ENCODE assay signal across 10 mouse cellular contexts in genomic region chr5:124452494-124453228, GRCm38 (mm10). TPM values are rescaled to one million over a fixed set of nuclear protein-coding genes. Genes with fewer than 3 reads are reported as not detected.
A peak's percentile ranks its signal among the peaks of the same experiment; 100 is the strongest.
DNase-seq lines count a peak whose midpoint lies in the region; ATAC-seq and TF ChIP-seq lines count a peak whose summit lies in the region.
"Had no signal": no experiment of that assay in that cellular context is flagged by ENCODE, and none has a peak within 500 bp of the region (broad histone marks: within the 10 kb centered on the region; RNA-seq: fewer than 3 reads in every experiment).

No protein-coding gene starts in this region.

- no peak for TF ChIP-seq POLR2A in limb, embryonic 14.5 days (IDR thresholded peaks at IDR 0.05; ENCODE audit: borderline replicate concordance, extremely low read depth, insufficient read depth, insufficient read length)

- no peak for TF ChIP-seq CTCF in layer of hippocampus, adult 2 months (conservative IDR thresholded peaks at IDR 0.05)

- peak overlapping the region; percentile 97 for H3K27ac ChIP-seq in layer of hippocampus, adult 2 months
- H3K27ac ChIP-seq in heart, embryonic 14.5 days (replicated peaks in 1 of 2; ENCODE audit: control insufficient read depth in 1 of 2, insufficient read depth in 1 of 2, low read depth in 2 of 2, low read length in 2 of 2): peak overlapping the region; percentile 53 to 55; a peak in 3 of 4 replicates
- no peak overlapping the region for H3K27ac ChIP-seq in limb, embryonic 14.5 days (replicated peaks; ENCODE audit: low read depth, low read length)
- H3K27ac ChIP-seq: limb, embryonic 12.5 days had no signal

- ATAC-seq in heart, embryonic 14.5 days (ENCODE audit: insufficient number of reproducible peaks, insufficient read depth, low FRiP score, low read depth): no peak; the same call in 1 of the 2 replicates
- peak; percentile 34; the same call in 1 of the 2 replicates for ATAC-seq in limb, embryonic 14.5 days (ENCODE audit: low FRiP score, low read depth)
- no peak for ATAC-seq in erythroblast, adult 5-6 weeks (replicated peaks; ENCODE audit: low FRiP score, poor library complexity, severe bottlenecking)

- H3K9ac ChIP-seq in heart, embryonic 14.5 days (ENCODE audit: low read length): 0 out of 2 replicates have a peak overlapping the region, but pooled peaks have one; percentile 21
- no peak overlapping the region for H3K9ac ChIP-seq in limb, embryonic 14.5 days (ENCODE audit: low read depth, low read length, severe bottlenecking)
- H3K9ac ChIP-seq: limb, embryonic 12.5 days had no signal

- H3K9me3 ChIP-seq in heart, embryonic 14.5 days (ENCODE audit: control insufficient read depth, low read length): no peaks in the 10 kb centered on the region
- no peaks in the 10 kb centered on the region for H3K9me3 ChIP-seq in limb, embryonic 14.5 days (ENCODE audit: control insufficient read depth, low read length)
- H3K9me3 ChIP-seq: limb, embryonic 12.5 days had no signal

- peaks cover 100% of the 10 kb centered on the region for H3K36me3 ChIP-seq in heart, embryonic 14.5 days (ENCODE audit: control insufficient read depth, insufficient read depth, low read length)
- H3K36me3 ChIP-seq in limb, embryonic 14.5 days (ENCODE audit: control insufficient read depth, insufficient read depth, low read length): peaks cover 96% of the 10 kb centered on the region

- H3K4me3 ChIP-seq in layer of hippocampus, adult 2 months: peak overlapping the region; percentile 27; the same call in 1 of the 2 replicates
- H3K4me3 ChIP-seq in heart, embryonic 14.5 days (ENCODE audit: control insufficient read depth in 1 of 2, insufficient read depth in 1 of 2, low read depth in 1 of 2, low read length in 2 of 2): no peak overlapping the region
- no peak overlapping the region for H3K4me3 ChIP-seq in limb, embryonic 14.5 days (replicated peaks; ENCODE audit: low read length)
- H3K4me3 ChIP-seq: limb, embryonic 12.5 days had no signal

- WGBS in heart, embryonic 14.5 days: 64% methylated on average over 15 of the region's 15 CpGs
- 81% methylated on average over 15 of the region's 15 CpGs for WGBS in limb, embryonic 14.5 days

- DNase-seq in cerebellum, adult 11-12 months: peak; percentile 51
- no peak for DNase-seq in cerebellum, postnatal 4 days (ENCODE audit: low spot score in 2 of 2)
- DNase-seq in layer of hippocampus, adult 2 months (ENCODE audit: low spot score in 2 of 2): peak in 1 of 2 experiments; percentile 57
- no peak for DNase-seq in layer of hippocampus, adult 9-10 months (ENCODE audit: low spot score)
- no peak for DNase-seq in limb, embryonic 14.5 days (ENCODE audit: low spot score)
- no peak for DNase-seq in adrenal gland, postnatal 10 days
- DNase-seq: thymus, postnatal 14 days had no signal

- H3K4me1 ChIP-seq in heart, embryonic 14.5 days (ENCODE audit: control insufficient read depth in 2 of 2, insufficient read depth in 2 of 2, low read length in 2 of 2): peaks cover 12 to 28% of the 10 kb centered on the region in 2 experiments; a peak in 3 of 4 replicates
- H3K4me1 ChIP-seq in limb, embryonic 14.5 days (ENCODE audit: control insufficient read depth, insufficient read depth, low read length): no peaks in the 10 kb centered on the region; the same call in 1 of the 2 replicates

- H3K4me2 ChIP-seq in heart, embryonic 14.5 days (ENCODE audit: low read length): no peak overlapping the region
- H3K4me2 ChIP-seq in limb, embryonic 14.5 days (replicated peaks; ENCODE audit: low read depth, low read length, severe bottlenecking): no peak overlapping the region
- H3K4me2 ChIP-seq: limb, embryonic 12.5 days had no signal

- H3K27me3 ChIP-seq in heart, embryonic 14.5 days (ENCODE audit: control insufficient read depth, insufficient read depth, low read length): no peaks in the 10 kb centered on the region
- H3K27me3 ChIP-seq in limb, embryonic 14.5 days (ENCODE audit: control insufficient read depth, insufficient read depth, low read length): no peaks in the 10 kb centered on the region
- H3K27me3 ChIP-seq: limb, embryonic 12.5 days had no signal

RNA-seq across cellular contexts. Expression of gene Kmt5a, which starts 12.9 kb away (rescaled TPM):
- 10 to 100 TPM; 55.8 to 70.3 TPM for total RNA-seq in layer of hippocampus, adult 2 months (2021)
- polyA plus RNA-seq in heart, embryonic 14.5 days (2014; fragmentation: Nextera tagmentation; extraction: Ambion mirVana): 86.6 and 87.8 TPM in 2 replicates
- 96.7 and 101 TPM in 2 replicates for polyA plus RNA-seq in limb, embryonic 14.5 days (2012; rRNA removed)
- polyA plus RNA-seq in limb, embryonic 14.5 days (2014; fragmentation: Nextera tagmentation; extraction: Ambion mirVana): 70.9 and 91.4 TPM in 2 replicates
- total RNA-seq in erythroblast, adult 5-6 weeks (2015; ENCODE audit: low replicate concordance): 89.3 and 92.4 TPM in 2 replicates
- 105 and 107 TPM in 2 replicates for total RNA-seq in erythroblast, adult 5-6 weeks (2017; ENCODE audit: low replicate concordance)
- 100 to 1,000 TPM; 105 to 109 TPM for total RNA-seq in adrenal gland, postnatal 10 days (2021)

RNA-seq across cellular contexts. Expression of gene Rilpl2, which starts 25.5 kb away (rescaled TPM):
- total RNA-seq in layer of hippocampus, adult 2 months (2021): 10 to 100 TPM; 19.3 TPM
- 14.0 and 17.1 TPM in 2 replicates for polyA plus RNA-seq in heart, embryonic 14.5 days (2014; fragmentation: Nextera tagmentation; extraction: Ambion mirVana)
- polyA plus RNA-seq in limb, embryonic 14.5 days (2012; rRNA removed): 34.7 and 36.3 TPM in 2 replicates
- 36.9 and 39.2 TPM in 2 replicates for polyA plus RNA-seq in limb, embryonic 14.5 days (2014; fragmentation: Nextera tagmentation; extraction: Ambion mirVana)
- 9.4 and 19.0 TPM in 2 replicates for total RNA-seq in erythroblast, adult 5-6 weeks (2015; ENCODE audit: low replicate concordance)
- total RNA-seq in erythroblast, adult 5-6 weeks (2017; ENCODE audit: low replicate concordance): 13.1 and 13.4 TPM in 2 replicates
- total RNA-seq in adrenal gland, postnatal 10 days (2021): 10 to 100 TPM; 20.4 to 21.0 TPM

RNA-seq across cellular contexts. Expression of gene Sbno1, which starts 26.9 kb away (rescaled TPM):
- 100 to 1,000 TPM; 157 to 166 TPM for total RNA-seq in layer of hippocampus, adult 2 months (2021)
- 67.3 and 68.1 TPM in 2 replicates for polyA plus RNA-seq in heart, embryonic 14.5 days (2014; fragmentation: Nextera tagmentation; extraction: Ambion mirVana)
- polyA plus RNA-seq in limb, embryonic 14.5 days (2012; rRNA removed): 43.0 and 45.9 TPM in 2 replicates
- polyA plus RNA-seq in limb, embryonic 14.5 days (2014; fragmentation: Nextera tagmentation; extraction: Ambion mirVana): 65.1 and 76.3 TPM in 2 replicates
- 23.4 and 29.4 TPM in 2 replicates for total RNA-seq in erythroblast, adult 5-6 weeks (2015; ENCODE audit: low replicate concordance)
- 30.7 and 71.1 TPM in 2 replicates for total RNA-seq in erythroblast, adult 5-6 weeks (2017; ENCODE audit: low replicate concordance)
- total RNA-seq in adrenal gland, postnatal 10 days (2021): 10 to 100 TPM; 71.7 to 90.6 TPM

RNA-seq across cellular contexts. Expression of gene Snrnp35, which starts 30.3 kb away (rescaled TPM):
- total RNA-seq in layer of hippocampus, adult 2 months (2021): 10 to 100 TPM; 25.7 to 25.9 TPM
- polyA plus RNA-seq in heart, embryonic 14.5 days (2014; fragmentation: Nextera tagmentation; extraction: Ambion mirVana): 9.6 and 11.5 TPM in 2 replicates
- polyA plus RNA-seq in limb, embryonic 14.5 days (2012; rRNA removed): 8.1 and 17.1 TPM in 2 replicates
- 10.7 and 12.2 TPM in 2 replicates for polyA plus RNA-seq in limb, embryonic 14.5 days (2014; fragmentation: Nextera tagmentation; extraction: Ambion mirVana)
- total RNA-seq in erythroblast, adult 5-6 weeks (2015; ENCODE audit: low replicate concordance): 3.8 TPM in 1 of 2 replicates, not detected in the other
- total RNA-seq in erythroblast, adult 5-6 weeks (2017; ENCODE audit: low replicate concordance): 6.0 and 6.8 TPM in 2 replicates
- 10 to 100 TPM; 16.1 to 18.7 TPM for total RNA-seq in adrenal gland, postnatal 10 days (2021)
